Mouse (Mus musculus): ENCODE data around the gene Acaca. TPM values are rescaled to one million over a fixed set of nuclear protein-coding genes. Genes with fewer than 3 reads are reported as not detected.

Acaca gene
- polyA plus RNA-seq, 1 experiment: 32.1 TPM

DNA sequence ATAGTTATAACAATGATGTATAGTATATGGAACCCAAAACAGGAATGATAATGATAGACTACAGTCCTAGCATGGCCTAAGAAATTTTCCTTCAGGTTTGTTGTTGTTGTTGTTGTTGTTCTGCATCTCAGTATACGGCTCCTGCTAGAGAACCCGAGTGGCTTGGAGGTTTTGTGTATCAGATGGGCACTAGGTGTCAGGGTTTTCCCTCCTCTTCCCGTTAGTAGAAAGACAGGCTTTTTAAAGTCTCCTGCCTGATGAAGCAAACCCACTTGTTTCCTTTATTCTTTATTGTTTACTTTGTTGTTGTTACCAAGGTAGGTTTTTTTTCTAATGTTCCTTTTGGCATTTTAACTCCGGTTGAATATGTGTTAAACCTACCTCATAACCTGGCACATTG, 197.6 kb downstream of the Acaca start:
- no peak for TF ChIP-seq GATA1 (IDR thresholded peaks at IDR 0.05; ENCODE audit: low read length)

DNA sequence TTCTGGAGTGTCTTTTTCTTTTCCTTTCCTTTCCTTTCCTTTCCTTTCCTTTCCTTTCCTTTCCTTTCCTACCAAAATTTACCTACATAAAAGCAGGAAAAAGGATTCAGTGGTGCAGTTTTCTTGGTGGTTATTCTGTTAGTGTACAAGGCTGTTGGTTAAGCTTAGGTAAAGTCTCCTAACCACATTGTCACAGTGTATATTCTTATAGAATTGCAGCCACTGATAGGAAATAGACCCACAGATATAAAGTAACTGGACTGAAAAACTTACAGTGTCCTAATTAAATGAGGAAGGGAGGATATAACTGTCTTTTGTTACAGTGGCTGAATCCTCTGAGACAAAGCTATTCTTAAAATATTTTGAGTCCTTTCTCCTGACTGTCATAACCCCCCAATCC, 202.9 kb downstream of the Acaca start:
- TF ChIP-seq GATA1 (IDR thresholded peaks at IDR 0.05; ENCODE audit: low read length): no peak

GRCm38 (mm10) chr11:84332860-84333259, 203.4 kb downstream of the Acaca start:
- no peak for TF ChIP-seq GATA1 (IDR thresholded peaks at IDR 0.05; ENCODE audit: low read length)

GRCm38 (mm10) chr11:84340630-84341029, 211.2 kb downstream of the Acaca start:
- TF ChIP-seq GATA1 (IDR thresholded peaks at IDR 0.05; ENCODE audit: low read length): peak; percentile 62

DNA sequence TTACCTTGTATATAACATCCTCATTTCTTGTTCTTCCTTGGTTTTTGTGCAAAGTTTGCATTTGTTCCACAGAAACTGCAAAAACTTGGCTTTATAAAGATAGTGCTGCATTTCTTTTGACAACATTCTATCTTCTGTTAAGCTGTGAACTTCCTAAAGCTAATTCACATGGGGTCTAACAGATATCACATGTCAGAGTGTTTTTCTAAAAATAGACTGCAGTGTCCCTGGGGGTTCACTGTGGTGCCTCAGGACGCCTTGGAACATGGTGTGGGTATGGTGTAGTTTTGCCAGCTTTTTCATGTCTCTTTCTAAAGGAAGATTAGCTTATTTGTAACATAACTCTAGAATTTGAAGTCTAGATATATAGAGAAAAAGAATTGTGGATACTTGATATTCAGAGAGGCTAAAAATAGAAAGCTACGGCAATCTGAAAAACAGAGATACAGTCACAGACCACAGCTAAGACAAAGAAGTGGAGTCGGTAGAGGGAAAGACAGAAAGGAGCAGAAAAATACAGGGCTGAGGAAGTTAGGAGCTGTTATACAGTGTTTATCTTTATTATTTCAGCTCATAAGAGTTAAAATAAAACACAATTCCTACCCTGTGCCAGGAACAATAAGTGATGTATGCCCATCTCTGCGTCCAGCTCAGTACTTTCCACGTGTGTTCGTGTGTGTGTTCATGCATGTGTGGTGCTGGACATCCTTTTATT, 215.2 kb downstream of the Acaca start:
- TF ChIP-seq GATA1 (IDR thresholded peaks at IDR 0.05; ENCODE audit: low read length): no peak

GRCm38 (mm10) chr11:84347766-84348165, 218.3 kb downstream of the Acaca start:
- TF ChIP-seq GATA1 (IDR thresholded peaks at IDR 0.05; ENCODE audit: low read length): no peak

DNA sequence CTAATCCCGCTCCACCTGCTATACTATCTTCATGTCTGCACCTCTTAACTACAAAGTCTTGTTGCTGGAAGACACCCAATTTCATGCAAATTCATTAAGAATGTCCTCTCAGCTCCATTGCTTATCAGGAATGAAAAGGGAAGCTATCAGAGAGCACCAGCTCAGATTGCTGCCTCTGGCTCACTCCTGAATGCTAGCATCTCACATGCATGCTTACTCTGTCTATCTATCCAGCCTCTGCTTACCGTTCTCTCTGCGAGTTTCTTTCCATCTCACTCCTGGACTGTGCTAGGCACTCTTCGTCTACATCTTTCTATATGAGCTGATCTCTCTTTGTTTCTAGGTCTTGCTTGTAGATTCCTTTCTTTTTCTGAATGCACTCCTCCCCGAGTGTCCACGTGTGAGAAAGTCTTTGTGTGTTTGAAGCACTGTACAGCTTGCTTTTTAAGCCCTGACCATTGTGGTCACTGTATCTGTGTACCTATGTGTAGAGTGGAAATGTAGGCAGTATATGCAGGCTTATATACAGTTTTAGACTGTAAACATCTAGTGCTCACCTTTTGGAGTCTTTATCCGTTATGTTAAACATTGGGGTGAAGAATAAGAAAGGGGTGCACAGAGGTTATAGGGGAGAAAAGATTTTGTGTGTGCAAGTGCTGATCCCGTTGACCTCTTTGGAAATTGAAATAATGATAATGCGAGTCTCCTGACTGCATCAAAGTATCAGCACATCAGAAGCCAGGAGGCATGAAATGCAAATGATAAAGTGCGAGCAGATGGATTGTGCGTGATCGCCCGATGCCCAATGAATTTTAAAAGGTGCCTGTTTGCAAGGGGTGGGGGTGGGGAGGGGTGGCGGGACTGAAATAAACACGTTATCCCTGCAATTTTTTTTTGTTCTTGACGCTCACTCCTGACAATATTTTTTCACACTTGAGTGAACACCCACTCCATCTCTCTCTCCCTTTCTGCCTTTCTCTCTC, 219.7 kb downstream of the Acaca start:
- peak; percentile 37 for TF ChIP-seq GATA1 (IDR thresholded peaks at IDR 0.05; ENCODE audit: low read length)

DNA sequence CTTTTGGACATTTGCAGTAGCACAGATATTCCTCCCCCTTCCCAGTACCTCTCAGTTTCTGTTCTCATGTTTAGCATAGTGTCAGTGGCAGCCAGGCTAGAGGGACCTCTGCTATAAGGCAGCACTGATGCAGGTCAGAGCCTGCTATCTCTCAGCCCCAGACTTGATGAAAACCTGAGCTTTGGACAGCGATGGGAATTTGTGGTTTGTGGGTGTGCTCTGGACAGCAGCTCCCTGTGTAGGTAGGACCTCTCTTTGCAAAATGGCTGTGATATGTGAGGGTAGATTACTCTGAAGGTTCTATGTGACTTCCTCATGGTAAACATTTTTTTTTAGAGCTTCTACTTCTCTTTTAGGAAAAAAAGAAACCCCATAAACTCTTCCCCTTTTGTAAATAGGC, 221.7 kb downstream of the Acaca start:
- peak; percentile 90 for TF ChIP-seq GATA1 (IDR thresholded peaks at IDR 0.05; ENCODE audit: low read length)

- TF ChIP-seq GATA1 (IDR thresholded peaks at IDR 0.05; ENCODE audit: low read length): no peak
These were observed 223.7 kb downstream of the Acaca start for GRCm38 (mm10) chr11:84353058-84353726.

DNA sequence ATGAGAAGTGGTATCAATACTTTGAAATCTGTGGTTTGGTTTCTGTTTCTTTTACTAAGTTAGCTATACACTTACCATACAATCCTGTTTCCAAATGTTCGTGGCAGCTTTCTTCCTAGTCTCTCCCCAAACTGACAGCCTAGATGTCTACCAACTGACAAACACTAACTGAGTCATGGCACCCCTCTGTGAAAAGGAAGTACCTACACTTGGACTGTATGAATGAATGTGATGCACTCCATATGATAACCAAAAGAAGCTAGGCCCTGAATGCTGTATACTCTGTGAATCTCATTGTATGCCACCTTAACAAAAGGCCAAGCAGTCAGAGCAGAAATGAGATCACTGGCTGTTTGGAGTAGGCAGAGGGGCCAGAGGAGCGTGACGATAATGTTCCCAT, 227.8 kb downstream of the Acaca start:
- TF ChIP-seq GATA1 (IDR thresholded peaks at IDR 0.05; ENCODE audit: low read length): no peak

- TF ChIP-seq GATA1 (IDR thresholded peaks at IDR 0.05; ENCODE audit: low read length): no peak
These were observed 228.3 kb downstream of the Acaca start for GRCm38 (mm10) chr11:84357771-84358170.

- no peak for TF ChIP-seq GATA1 (IDR thresholded peaks at IDR 0.05; ENCODE audit: low read length)
These were observed 232.1 kb downstream of the Acaca start for GRCm38 (mm10) chr11:84361551-84361950.

- no peak for TF ChIP-seq GATA1 (IDR thresholded peaks at IDR 0.05; ENCODE audit: low read length)
These were observed 233.3 kb downstream of the Acaca start for GRCm38 (mm10) chr11:84362633-84363243.

- no peak for TF ChIP-seq GATA1 (IDR thresholded peaks at IDR 0.05; ENCODE audit: low read length)
These were observed 235.8 kb downstream of the Acaca start for GRCm38 (mm10) chr11:84365313-84365712.

- TF ChIP-seq GATA1 (IDR thresholded peaks at IDR 0.05; ENCODE audit: low read length): no peak
These were observed 239.4 kb downstream of the Acaca start for GRCm38 (mm10) chr11:84368902-84369301.

All from G1E-ER4 (cell line).